9 mouse cellular contexts compared by ENCODE assay signal in genomic region chr4:41568682-41569410, GRCm38 (mm10). TPM values are rescaled to one million over a fixed set of nuclear protein-coding genes. Genes with fewer than 3 reads are reported as not detected.
DNase-seq lines count a peak whose midpoint lies in the region; ATAC-seq lines count a peak whose summit lies in the region.
"Had no signal": no experiment of that assay in that cellular context is flagged by ENCODE, and none has a peak within 500 bp of the region (broad histone marks: within the 10 kb centered on the region; RNA-seq: fewer than 3 reads in every experiment).

No protein-coding gene starts in this region.

- no peaks in the 10 kb centered on the region for H3K9me3 ChIP-seq in liver, embryonic 12.5 days (replicated peaks)
- H3K9me3 ChIP-seq in neural tube, embryonic 12.5 days = no peaks in the 10 kb centered on the region

- H3K27me3 ChIP-seq in liver, embryonic 12.5 days (replicated peaks) = peaks cover 81% of the 10 kb centered on the region
- H3K27me3 ChIP-seq in neural tube, embryonic 12.5 days (replicated peaks) = peaks cover 4% of the 10 kb centered on the region; the same call in 1 of the 2 replicates

- peak overlapping the region; percentile 70 for H3K4me3 ChIP-seq in liver, embryonic 12.5 days
- H3K4me3 ChIP-seq in neural tube, embryonic 12.5 days = peak overlapping the region; percentile 70

- peak overlapping the region; percentile 97 for H3K4me2 ChIP-seq in liver, embryonic 12.5 days
- H3K4me2 ChIP-seq in neural tube, embryonic 12.5 days (replicated peaks) = peak overlapping the region; percentile 74

- intact Hi-C loops in gastrocnemius, postnatal 14 days (cut with DNase I; ENCODE audit: low total_unique reads) = no loop called here

- DNase-seq in spleen, adult 12 weeks (ENCODE audit: low spot score) = peak; percentile 6
- DNase-seq in spleen, adult 18-20 months = no peak
- peak; percentile 76 to 86 for DNase-seq in cerebellum, postnatal 14 days
- DNase-seq in gastrocnemius, postnatal 14 days = peak; percentile 33
- DNase-seq in kidney, adult 18-20 months = peak; percentile 40
- peak; percentile 31 for DNase-seq in urinary bladder, adult 2 months (ENCODE audit: low spot score)

- WGBS in liver, embryonic 12.5 days (ENCODE audit: insufficient replicate concordance) = 1% methylated on average over 58 of the region's 58 CpGs
- under 1% methylated on average over 58 of the region's 58 CpGs for WGBS in neural tube, embryonic 12.5 days

- peak overlapping the region; percentile 43; the same call in 1 of the 2 replicates for H3K27ac ChIP-seq in liver, embryonic 12.5 days
- H3K27ac ChIP-seq in neural tube, embryonic 12.5 days = peak overlapping the region; percentile 78

- H3K36me3 ChIP-seq in liver, embryonic 12.5 days = no peaks in the 10 kb centered on the region
- H3K36me3 ChIP-seq in neural tube, embryonic 12.5 days = no peaks in the 10 kb centered on the region; the same call in 1 of the 2 replicates

- peaks cover 20% of the 10 kb centered on the region for H3K4me1 ChIP-seq in liver, embryonic 12.5 days
- peaks cover 22% of the 10 kb centered on the region for H3K4me1 ChIP-seq in neural tube, embryonic 12.5 days

- H3K9ac ChIP-seq in liver, embryonic 12.5 days = peak overlapping the region; percentile 74
- peak overlapping the region; percentile 80 for H3K9ac ChIP-seq in neural tube, embryonic 12.5 days

- no peak for ATAC-seq in liver, embryonic 12.5 days
- peak; percentile 83 for ATAC-seq in neural tube, embryonic 12.5 days (ENCODE audit: low FRiP score, low read depth)

RNA-seq across cellular contexts. Expression of gene Fam219a, which starts 0.5 kb away (rescaled TPM):
- 10 to 100 TPM; 16.2 to 17.1 TPM for total RNA-seq in gastrocnemius, postnatal 14 days (2021)
- polyA plus RNA-seq in liver, embryonic 12.5 days (2016; fragmentation: Nextera tagmentation; extraction: Ambion mirVana) = 1.0 and 2.0 TPM in 2 replicates
- polyA plus RNA-seq in neural tube, embryonic 12.5 days (2016; fragmentation: Nextera tagmentation; extraction: Ambion mirVana) = 17.4 and 18.3 TPM in 2 replicates
- polyA plus RNA-seq in urinary bladder, adult 2 months (2012; rRNA removed) = 20.9 and 21.3 TPM in 2 replicates

RNA-seq across cellular contexts. Expression of gene Dnaic1, which starts 0.7 kb away (rescaled TPM):
- total RNA-seq in gastrocnemius, postnatal 14 days (2021) = under 1 TPM; 0.47 to 0.58 TPM
- polyA plus RNA-seq in liver, embryonic 12.5 days (2016; fragmentation: Nextera tagmentation; extraction: Ambion mirVana) = 0.51 and 0.61 TPM in 2 replicates
- polyA plus RNA-seq in neural tube, embryonic 12.5 days (2016; fragmentation: Nextera tagmentation; extraction: Ambion mirVana) = 1.8 and 1.9 TPM in 2 replicates
- 85.3 and 93.8 TPM in 2 replicates for polyA plus RNA-seq in urinary bladder, adult 2 months (2012; rRNA removed)
- total RNA-seq: common myeloid progenitor, adult 5-6 weeks had no signal

RNA-seq across cellular contexts. Expression of gene 1110017D15Rik, which starts 51.7 kb away (rescaled TPM):
- total RNA-seq in gastrocnemius, postnatal 14 days (2021) = under 1 TPM in 1 of 2 experiments, not detected in 1; 0.37 TPM
- not detected in 2 replicates for polyA plus RNA-seq in liver, embryonic 12.5 days (2016; fragmentation: Nextera tagmentation; extraction: Ambion mirVana)
- polyA plus RNA-seq in neural tube, embryonic 12.5 days (2016; fragmentation: Nextera tagmentation; extraction: Ambion mirVana) = 3.7 and 5.1 TPM in 2 replicates
- polyA plus RNA-seq in urinary bladder, adult 2 months (2012; rRNA removed) = 0.10 and 0.22 TPM in 2 replicates
- total RNA-seq: common myeloid progenitor, adult 5-6 weeks had no signal

Comparison
In these comparisons a context has a peak if more than half of its experiments do, and no peak if none do; other contexts are left out.
1. DNase-seq: peak in spleen, adult 12 weeks (single experiment), cerebellum, postnatal 14 days (2 of 2), gastrocnemius, postnatal 14 days (single experiment), kidney, adult 18-20 months (single experiment) and urinary bladder, adult 2 months (single experiment); none in spleen, adult 18-20 months (0 of 2).
2. RNA of gene Dnaic1, which starts 0.7 kb away (polyA plus RNA-seq): 85.3 to 93.8 TPM in urinary bladder, adult 2 months; 1.8 to 1.9 TPM in neural tube, embryonic 12.5 days and 0.51 to 0.61 TPM in liver, embryonic 12.5 days; every median in the first group is over 10 times any median in the second.